Mouse (Mus musculus) heart, embryonic 12.5 days (tissue): ENCODE results near the gene Trim11. TPM values are rescaled to one million over a fixed set of nuclear protein-coding genes. Genes with fewer than 3 reads are reported as not detected.
A peak's percentile ranks its signal among the peaks of the same experiment; 100 is the strongest.

ENCODE experiments used
- ATAC-seq: fragments of 200-750 bp; cut with Nextera tagmentation; 2 replicates; pipeline ENCODE4 v1.8.0; 2017; ENCODE audit warnings: moderate TSS enrichment, moderate library complexity; ENCODE audit not compliant: insufficient number of reproducible peaks, low FRiP score
- H3K27ac ChIP-seq: fragments of 300-500 bp; sonication (generic); 2 replicates; pipeline ENCODE4 v1.5.1; 2016; ENCODE audit warnings: mild to moderate bottlenecking, moderate library complexity; ENCODE audit not compliant: poor library complexity, severe bottlenecking
- H3K27me3 ChIP-seq: fragments of 300-500 bp; sonication (generic); replicated peaks from 2 replicates; pipeline ENCODE4 v1.6.1; 2016; ENCODE audit warnings: mild to moderate bottlenecking, moderate library complexity
- H3K36me3 ChIP-seq: fragments of 300-500 bp; sonication (generic); 2 replicates; pipeline ENCODE4 v1.6.1; 2016; ENCODE audit warnings: mild to moderate bottlenecking, moderate library complexity
- H3K4me1 ChIP-seq: fragments of 300-500 bp; sonication (generic); replicated peaks from 2 replicates; pipeline ENCODE4 v1.6.1; 2016; ENCODE audit warnings: mild to moderate bottlenecking
- H3K4me2 ChIP-seq: fragments of 300-500 bp; sonication (generic); 2 replicates; pipeline ENCODE4 v1.6.1; 2016; ENCODE audit warnings: mild to moderate bottlenecking, moderate library complexity
- H3K4me3 ChIP-seq: fragments of 300-500 bp; sonication (generic); 2 replicates; pipeline ENCODE4 v1.5.1; 2016; ENCODE audit warnings: mild to moderate bottlenecking
- H3K9ac ChIP-seq: fragments of 300-500 bp; sonication (generic); 2 replicates; pipeline ENCODE4 v1.6.1; 2016; ENCODE audit warnings: mild to moderate bottlenecking, moderate library complexity
- H3K9me3 ChIP-seq: fragments of 300-500 bp; sonication (generic); replicated peaks from 2 replicates; pipeline ENCODE4 v1.6.1; 2016; ENCODE audit warnings: mild to moderate bottlenecking, moderate library complexity
- WGBS: fragments of 180-500 bp; shearing (Covaris S2); methylation state at CpG from one replicate; pipeline ENCODE4 v1.1.7; 2016; 5-methylcytosine and 5-hydroxymethylcytosine counted together
- polyA plus RNA-seq: library from polyadenylated mRNA; unstranded; fragments of >200 nt; fragmentation: Nextera tagmentation; extraction: Ambion mirVana; gene quantifications from 2 replicates; pipeline ENCODE4 v1.2.1, GENCODE M21; 2016

Gene Trim11
- polyA plus RNA-seq: 27.6 and 30.8 TPM in 2 replicates

DNA sequence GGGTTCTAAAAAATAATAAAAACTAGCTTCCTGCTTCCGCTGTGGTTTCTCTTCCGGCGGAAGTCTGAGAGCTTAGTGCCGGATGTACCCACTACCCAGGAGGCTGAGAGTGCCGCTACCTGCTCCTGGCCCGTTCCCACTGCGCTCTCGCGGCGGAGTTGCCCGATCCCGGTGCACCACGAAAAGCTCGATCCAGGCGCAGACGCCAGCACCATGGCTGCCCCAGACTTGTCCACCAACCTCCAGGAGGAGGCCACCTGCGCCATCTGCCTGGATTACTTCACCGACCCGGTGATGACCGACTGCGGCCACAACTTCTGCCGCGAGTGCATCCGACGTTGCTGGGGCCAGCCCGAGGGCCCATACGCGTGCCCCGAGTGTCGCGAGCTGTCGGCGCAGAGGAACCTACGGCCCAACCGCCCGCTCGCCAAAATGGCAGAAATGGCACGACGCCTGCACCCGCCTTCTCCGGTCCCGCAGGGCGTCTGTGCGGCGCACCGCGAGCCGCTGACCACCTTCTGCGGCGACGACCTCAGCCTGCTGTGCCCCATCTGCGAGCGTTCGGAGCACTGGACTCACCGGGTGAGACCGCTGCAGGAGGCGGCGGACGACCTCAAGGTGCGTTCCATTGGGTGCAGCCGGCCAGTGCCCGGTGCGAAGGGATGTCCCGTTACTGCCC lies at the start of gene Trim11:
Trim11 (plus strand) TSS at position 67 of the 679 bp plus-strand sequence.
- Histone ChIP-seq H3K36me3 (peaks cover 26% of the 10 kb centered on the region), H3K9me3 (no peaks in the 10 kb centered on the region), H3K4me3 (peak within 1 kb of the TSS; percentile 90), H3K4me2 (peak within 1 kb of the TSS; percentile 94), H3K9ac (peak within 1 kb of the TSS; percentile 89), H3K27ac (peak within 1 kb of the TSS; percentile 84), H3K4me1 (peaks cover 51% of the 10 kb centered on the region), H3K27me3 (no peaks in the 10 kb centered on the region)
- ATAC-seq: peak; percentile 73
- 0% methylated on average over 64 of the region's 64 CpGs for WGBS

DNA sequence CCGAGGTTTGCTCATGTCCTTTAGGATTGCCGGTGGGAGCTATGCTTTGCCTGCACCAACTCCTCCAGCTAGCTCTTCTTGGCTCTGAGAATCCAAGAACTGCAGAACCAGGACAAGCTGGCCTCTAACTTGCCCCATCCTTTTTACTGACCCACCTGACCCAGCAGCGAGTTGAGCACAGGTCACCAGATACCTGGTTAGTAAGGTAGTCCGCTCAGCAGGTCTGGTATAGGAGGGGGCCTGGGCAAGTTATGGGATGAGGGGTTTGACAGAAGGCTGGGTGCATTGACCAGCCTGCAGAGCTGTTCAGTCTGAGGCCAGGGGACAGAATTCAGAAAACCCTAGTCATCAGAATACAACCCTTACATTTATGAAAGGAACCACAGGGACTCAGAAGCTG lies 48.8 kb upstream of the Trim11 start:
- peaks cover 30% of the 10 kb centered on the region for H3K36me3 ChIP-seq
- H3K9me3 ChIP-seq: no peaks in the 10 kb centered on the region
- 57% methylated on average over 4 of the region's 4 CpGs for WGBS
- no peak overlapping the region for H3K4me2 ChIP-seq
- H3K4me1 ChIP-seq: peaks cover 16% of the 10 kb centered on the region; the same call in 1 of the 2 replicates
- no peak overlapping the region for H3K9ac ChIP-seq
- no peak for ATAC-seq
- no peaks in the 10 kb centered on the region; the same call in 1 of the 2 replicates for H3K27me3 ChIP-seq
- no peak overlapping the region for H3K27ac ChIP-seq
- H3K4me3 ChIP-seq: no peak overlapping the region

DNA sequence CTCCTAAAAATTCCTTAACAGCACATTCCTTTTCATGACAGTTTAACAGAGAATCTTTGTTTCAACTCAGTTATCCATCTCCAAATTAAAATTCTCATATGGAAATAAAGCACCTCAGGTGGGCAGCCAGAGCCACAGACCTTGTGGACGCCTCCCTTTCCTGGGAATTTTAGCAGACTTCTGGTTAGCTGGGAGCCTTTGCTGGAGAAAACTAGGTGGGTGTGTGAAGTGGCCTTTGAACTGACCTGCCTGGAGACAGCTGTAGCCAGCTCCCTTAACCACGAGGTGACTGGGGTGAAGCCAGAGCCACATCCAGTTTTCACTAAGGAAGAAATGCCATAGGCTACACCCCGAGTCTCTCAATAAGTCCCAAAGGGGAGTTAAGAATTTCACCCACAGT lies 48.3 kb upstream of the Trim11 start:
- no peak overlapping the region for H3K4me2 ChIP-seq
- H3K36me3 ChIP-seq: peaks cover 36% of the 10 kb centered on the region
- H3K4me1 ChIP-seq: peaks cover 16% of the 10 kb centered on the region; the same call in 1 of the 2 replicates
- no peaks in the 10 kb centered on the region; the same call in 1 of the 2 replicates for H3K27me3 ChIP-seq
- WGBS: 48% methylated on average over 3 of the region's 3 CpGs
- H3K27ac ChIP-seq: no peak overlapping the region
- H3K4me3 ChIP-seq: no peak overlapping the region
- no peaks in the 10 kb centered on the region for H3K9me3 ChIP-seq
- ATAC-seq: no peak
- H3K9ac ChIP-seq: no peak overlapping the region

DNA sequence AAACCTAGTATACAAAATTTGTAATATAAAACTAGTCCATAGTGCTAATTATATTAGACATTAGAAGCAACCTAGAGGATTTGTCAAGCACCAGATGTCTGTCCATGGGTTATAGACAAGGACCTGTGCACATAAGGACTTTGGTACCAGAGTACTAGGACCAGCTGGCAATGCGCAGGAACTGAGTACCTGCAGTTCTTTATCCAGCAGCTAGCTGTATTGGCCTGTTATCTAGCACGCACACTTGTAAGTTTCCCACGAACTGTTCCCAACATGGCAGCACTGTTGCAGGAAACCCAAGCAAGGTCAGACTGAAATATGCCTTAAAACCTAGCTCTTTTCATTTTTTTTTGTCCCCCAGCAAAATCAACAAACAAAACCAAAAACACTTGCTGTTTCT lies 47.6 kb upstream of the Trim11 start:
- no peaks in the 10 kb centered on the region for H3K9me3 ChIP-seq
- WGBS: 76% methylated on average over 3 of the region's 3 CpGs
- H3K27ac ChIP-seq: no peak overlapping the region
- H3K4me2 ChIP-seq: no peak overlapping the region
- no peaks in the 10 kb centered on the region; the same call in 1 of the 2 replicates for H3K27me3 ChIP-seq
- no peak overlapping the region for H3K4me3 ChIP-seq
- H3K36me3 ChIP-seq: peaks cover 40% of the 10 kb centered on the region
- peaks cover 16% of the 10 kb centered on the region; the same call in 1 of the 2 replicates for H3K4me1 ChIP-seq
- no peak for ATAC-seq
- no peak overlapping the region for H3K9ac ChIP-seq

DNA sequence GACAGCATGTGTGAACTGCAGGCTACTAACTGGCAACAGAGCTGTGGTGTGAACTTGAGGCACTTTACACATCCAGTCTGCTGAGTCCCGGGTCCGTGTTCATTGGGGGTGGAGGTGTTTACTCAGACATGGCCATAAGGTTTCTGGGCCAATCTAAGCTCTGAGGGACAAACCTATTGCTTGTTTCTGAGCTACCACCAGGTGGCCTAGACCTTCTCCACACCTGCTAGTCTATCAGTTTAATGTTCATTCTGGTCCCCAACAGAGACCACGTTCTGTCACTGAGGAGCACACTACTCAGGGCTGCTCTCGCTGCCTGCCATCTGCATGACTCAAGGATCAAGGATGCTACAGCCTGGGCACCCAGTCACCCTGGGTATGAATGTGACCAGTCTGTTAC lies 46.3 kb upstream of the Trim11 start:
- ATAC-seq: no peak
- 69% methylated on average over 4 of the region's 4 CpGs for WGBS

DNA sequence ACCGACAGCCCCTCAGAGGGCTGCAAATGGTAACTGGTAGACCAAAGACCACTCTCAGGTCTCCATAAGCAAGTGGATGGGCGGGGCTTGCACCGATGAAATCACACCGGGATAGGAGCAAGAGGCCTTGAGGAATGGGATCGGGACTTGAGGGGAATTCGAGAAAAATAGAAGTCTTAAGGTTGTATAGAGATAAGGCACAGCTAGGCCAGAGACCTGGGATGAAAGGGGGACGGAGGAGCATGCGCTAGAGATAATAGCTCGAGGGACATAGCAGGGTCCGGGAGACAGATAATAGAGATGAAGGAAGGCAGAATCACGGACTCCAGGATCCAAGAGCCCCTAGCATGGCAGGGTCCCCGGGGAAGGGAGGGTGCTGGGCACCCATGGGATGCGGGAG lies 40.0 kb upstream of the Trim11 start:
- Histone ChIP-seq H3K27ac (peak overlapping the region; percentile 95), H3K4me2 (peak overlapping the region; percentile 89), H3K36me3 (peaks cover 38% of the 10 kb centered on the region), H3K4me3 (peak overlapping the region; percentile 96), H3K9me3 (no peaks in the 10 kb centered on the region), H3K27me3 (0 out of 2 replicates have a peak, but pooled peaks cover 3% of the 10 kb centered on the region), H3K4me1 (peaks cover 20% of the 10 kb centered on the region), H3K9ac (peak overlapping the region; percentile 97)
- 1% methylated on average over 13 of the region's 13 CpGs for WGBS
- peak; percentile 12; the same call in 1 of the 2 replicates for ATAC-seq

More for the DNA sequence above, 46.3 kb upstream of the Trim11 start:
- Histone ChIP-seq H3K4me2 (no peak overlapping the region), H3K4me3 (no peak overlapping the region), H3K9ac (no peak overlapping the region), H3K36me3 (peaks cover 50% of the 10 kb centered on the region), H3K27ac (no peak overlapping the region), H3K27me3 (no peaks in the 10 kb centered on the region), H3K4me1 (peaks cover 18% of the 10 kb centered on the region), H3K9me3 (no peaks in the 10 kb centered on the region)

DNA sequence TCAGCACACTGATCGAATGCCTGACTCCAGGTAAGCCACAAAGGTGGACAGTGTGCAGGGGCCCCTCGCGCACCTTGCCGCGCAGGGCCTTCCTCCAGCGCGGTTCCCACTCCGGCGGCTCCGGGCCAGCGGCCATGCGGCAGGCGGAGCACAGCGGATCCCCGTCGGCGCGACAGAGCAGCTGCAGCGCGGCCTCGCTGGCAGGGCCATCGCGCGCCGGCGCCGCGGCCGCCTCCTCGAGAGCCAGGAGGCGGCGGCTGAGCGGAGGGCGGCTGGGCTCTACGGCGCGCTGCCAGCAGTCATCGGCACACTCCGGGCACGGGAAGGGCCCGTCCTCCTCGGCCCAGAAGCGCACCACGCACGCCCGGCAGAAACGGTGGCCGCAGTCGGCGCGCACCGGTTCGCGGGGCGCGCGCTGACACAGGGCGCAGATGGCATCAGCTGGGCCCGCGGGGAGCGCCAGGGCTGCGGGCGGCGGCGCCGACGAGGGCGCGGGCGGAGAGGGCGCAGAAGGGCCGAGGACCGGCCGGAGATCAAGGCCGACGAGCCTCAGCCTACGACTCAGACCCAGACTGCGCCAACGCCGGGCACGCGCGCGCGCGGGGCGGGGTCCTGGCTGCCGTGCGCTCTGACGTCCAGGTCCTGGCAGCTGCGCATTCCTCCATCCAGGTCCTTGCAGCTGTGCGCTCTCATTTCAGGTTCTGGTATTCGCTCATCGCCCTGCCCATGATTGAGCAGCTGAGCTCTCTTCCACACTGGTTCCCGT lies 39.4 kb upstream of the Trim11 start, which contains the start of gene Rnf187:
Rnf187 (minus strand) TSS at position 595 of the 766 bp plus-strand sequence.
- H3K27me3 ChIP-seq: peaks cover 3% of the 10 kb centered on the region
- H3K9ac ChIP-seq: peak within 1 kb of the TSS; percentile 97
- peak; percentile 94 for ATAC-seq
- peak within 1 kb of the TSS; percentile 95 for H3K27ac ChIP-seq
- peak within 1 kb of the TSS; percentile 96 for H3K4me3 ChIP-seq
- peaks cover 20% of the 10 kb centered on the region for H3K4me1 ChIP-seq
- peaks cover 32% of the 10 kb centered on the region for H3K36me3 ChIP-seq
- H3K4me2 ChIP-seq: peak within 1 kb of the TSS; percentile 89
- no peaks in the 10 kb centered on the region for H3K9me3 ChIP-seq
- under 1% methylated on average over 95 of the region's 95 CpGs for WGBS

DNA sequence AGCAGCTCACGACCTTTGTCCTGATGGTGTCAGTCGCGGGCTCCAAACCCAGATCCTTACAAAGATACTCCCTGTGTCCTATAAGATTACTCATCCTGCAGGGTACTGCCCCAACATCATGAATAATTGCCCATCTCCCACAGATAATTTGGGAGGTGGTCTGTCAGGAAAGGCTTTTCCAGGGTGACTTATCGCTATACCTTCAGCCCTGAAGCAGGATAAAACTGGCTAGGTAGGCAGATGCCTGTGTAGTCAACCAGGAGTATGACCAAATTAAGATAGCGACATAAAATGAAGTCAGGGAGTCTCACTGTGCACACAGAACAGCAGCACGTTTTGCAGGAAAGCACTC lies 38.8 kb upstream of the Trim11 start:
- H3K36me3 ChIP-seq: peaks cover 26% of the 10 kb centered on the region
- ATAC-seq: no peak
- peak overlapping the region; percentile 96 for H3K4me3 ChIP-seq
- peaks cover 20% of the 10 kb centered on the region for H3K4me1 ChIP-seq
- H3K9ac ChIP-seq: peak overlapping the region; percentile 97
- H3K27ac ChIP-seq: peak overlapping the region; percentile 95
- peaks cover 9% of the 10 kb centered on the region for H3K27me3 ChIP-seq
- 22% methylated on average over 6 of the region's 6 CpGs for WGBS
- H3K9me3 ChIP-seq: no peaks in the 10 kb centered on the region
- peak overlapping the region; percentile 89 for H3K4me2 ChIP-seq

DNA sequence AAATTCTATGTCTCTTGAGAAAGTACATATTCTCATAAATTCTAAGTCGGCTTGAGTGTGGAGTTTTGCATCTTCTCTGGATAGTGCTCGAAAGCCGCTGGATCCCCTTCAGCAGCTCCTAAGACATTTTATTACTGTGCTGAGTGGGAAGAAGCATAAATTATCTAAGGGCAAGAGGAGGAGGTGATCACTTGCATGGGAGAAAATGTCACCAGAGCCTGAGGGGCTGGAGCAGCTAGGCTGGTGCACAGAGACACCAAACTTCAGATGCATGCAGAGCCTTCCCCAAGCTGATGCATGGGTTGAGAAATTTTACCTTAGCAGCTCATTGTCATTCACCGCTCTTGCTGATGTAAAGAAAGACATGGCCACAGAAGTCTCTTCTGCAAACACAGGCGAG lies 33.8 kb upstream of the Trim11 start:
- H3K36me3 ChIP-seq: no peaks in the 10 kb centered on the region
- no peak overlapping the region for H3K27ac ChIP-seq
- no peak for ATAC-seq
- H3K9ac ChIP-seq: no peak overlapping the region
- no peak overlapping the region for H3K4me3 ChIP-seq
- WGBS: 74% methylated on average over 5 of the region's 5 CpGs
- no peak overlapping the region for H3K4me2 ChIP-seq
- peaks cover 34% of the 10 kb centered on the region for H3K27me3 ChIP-seq
- no peaks in the 10 kb centered on the region for H3K9me3 ChIP-seq
- 0 out of 2 replicates have a peak, but pooled peaks cover 10% of the 10 kb centered on the region for H3K4me1 ChIP-seq

DNA sequence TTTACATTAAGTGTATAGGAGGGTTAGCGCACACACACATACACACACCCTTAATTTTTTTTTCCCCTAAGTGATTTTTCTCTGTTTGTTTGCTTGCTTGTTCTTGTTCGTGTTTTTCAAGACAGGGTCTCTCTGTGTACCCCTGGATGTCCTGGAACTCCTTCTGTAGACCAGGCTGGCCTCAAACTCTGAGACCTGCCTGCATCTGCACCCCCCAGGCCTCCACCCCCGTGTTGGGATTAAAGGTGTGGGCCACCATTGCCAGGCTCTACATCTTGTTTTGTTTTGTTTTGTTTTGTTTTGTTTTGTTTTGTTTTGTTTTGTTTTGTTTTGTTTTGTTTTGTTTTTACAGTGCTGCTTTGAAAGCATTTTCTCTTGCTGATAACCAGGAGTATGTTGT lies 30.6 kb upstream of the Trim11 start:
- Histone ChIP-seq H3K4me2 (no peak overlapping the region), H3K9me3 (no peaks in the 10 kb centered on the region), H3K9ac (no peak overlapping the region), H3K4me3 (no peak overlapping the region), H3K4me1 (peaks cover 10% of the 10 kb centered on the region; the same call in 1 of the 2 replicates), H3K27ac (no peak overlapping the region), H3K36me3 (no peaks in the 10 kb centered on the region), H3K27me3 (peaks cover 49% of the 10 kb centered on the region)
- 73% methylated on average over 3 of the region's 3 CpGs for WGBS
- ATAC-seq: no peak
